Mouse (Mus musculus) brain, embryonic 18.5 days (tissue): ENCODE data around the gene Epb41l3.
"Not testable (repeated sequence)": the region's sequence is repeated elsewhere in the genome, so short reads cannot be mapped to it uniquely, and the experiment has no call there.

Source experiments
- DNase-seq: peaks from one replicate; pipeline ENCODE4 v3.0.0-alpha.2; 2012; ENCODE audit warnings: low read depth, low spot score

Gene Epb41l3

DNA sequence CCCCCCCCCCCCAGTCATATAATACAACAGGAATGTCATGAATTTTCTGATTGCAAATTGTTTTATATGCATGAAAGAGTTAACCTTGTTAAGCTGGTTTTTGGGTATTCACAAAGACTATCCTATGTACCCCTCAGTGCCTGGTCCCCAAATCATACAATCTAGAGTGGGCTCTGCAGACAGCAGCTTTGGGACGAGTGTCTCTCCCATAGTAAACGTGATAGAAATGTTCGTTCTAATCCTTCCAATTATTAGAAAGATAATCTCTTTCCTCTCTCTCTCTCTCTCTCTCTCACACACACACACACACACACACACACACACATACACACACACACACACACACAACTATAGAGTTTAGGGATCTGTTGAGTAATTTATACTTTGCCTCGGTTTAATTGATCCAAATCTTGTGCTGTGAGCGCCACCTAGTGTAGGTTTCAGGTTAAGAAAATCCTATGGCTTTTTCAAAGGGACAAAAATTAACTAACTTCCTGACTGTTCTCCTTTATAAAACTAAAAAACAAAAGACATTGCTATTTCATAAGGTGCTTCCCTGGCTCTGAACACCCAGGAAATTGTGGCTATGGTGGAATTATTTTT lies 30.4 kb downstream of the Epb41l3 start:
- peak; percentile 34 for DNase-seq

DNA sequence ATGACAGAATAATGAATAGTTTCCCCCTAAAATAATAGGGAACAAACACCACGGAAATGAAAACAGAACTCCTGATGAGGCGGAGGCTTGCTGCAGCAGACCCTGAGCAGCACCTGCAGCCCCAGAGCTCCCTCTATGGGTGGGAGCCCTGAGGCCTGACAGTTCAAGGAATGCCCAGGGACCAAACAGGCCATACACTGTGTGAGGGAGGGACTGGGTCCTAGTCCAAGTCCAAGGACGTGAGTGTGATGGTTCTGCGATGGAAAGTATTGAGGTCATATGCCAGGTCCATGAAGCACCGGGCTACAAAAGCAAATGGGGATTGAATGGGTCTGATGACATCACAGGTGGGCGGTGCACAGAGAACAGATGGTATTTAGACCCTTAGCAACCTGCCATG lies 33.7 kb downstream of the Epb41l3 start:
- no peak for DNase-seq

DNA sequence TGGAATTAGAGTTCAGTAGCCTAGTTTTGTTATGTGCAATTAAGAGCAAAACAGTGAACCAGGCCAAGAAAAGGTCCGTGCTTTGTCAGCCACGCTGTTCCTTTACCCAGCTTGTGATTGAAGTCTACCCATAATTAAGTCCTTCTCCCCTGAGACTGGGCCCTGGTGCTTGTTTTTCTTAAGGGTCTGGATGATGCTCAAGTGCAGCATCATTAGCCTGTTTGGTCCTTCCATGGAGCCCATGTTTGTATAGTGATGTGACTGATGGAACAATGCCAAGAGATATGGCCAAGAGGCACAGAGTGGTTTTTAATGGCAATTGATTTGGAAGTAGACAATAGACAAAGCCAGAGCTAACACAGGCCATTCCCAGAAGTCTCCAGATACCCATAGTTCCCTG lies 36.7 kb downstream of the Epb41l3 start:
- no peak for DNase-seq

DNA sequence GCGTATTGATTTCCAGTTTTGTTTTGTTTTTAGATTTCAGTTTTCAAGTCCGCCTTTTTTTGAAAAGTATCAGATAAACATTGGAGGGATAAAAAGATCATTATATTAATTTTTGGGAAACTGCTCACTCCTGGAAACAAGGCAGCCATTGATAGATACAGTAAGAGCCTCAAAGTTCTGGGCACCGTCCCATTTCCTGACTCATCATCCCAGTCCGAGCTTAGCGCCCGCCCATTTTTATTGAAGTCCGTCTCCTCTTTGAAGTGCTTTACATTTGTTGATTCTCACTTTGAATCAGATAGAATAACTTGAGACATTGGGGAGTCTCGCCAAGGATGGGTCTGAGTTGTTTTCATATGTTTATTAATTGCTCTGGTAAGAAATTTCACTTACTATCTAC lies 43.7 kb downstream of the Epb41l3 start:
- no peak for DNase-seq

DNA sequence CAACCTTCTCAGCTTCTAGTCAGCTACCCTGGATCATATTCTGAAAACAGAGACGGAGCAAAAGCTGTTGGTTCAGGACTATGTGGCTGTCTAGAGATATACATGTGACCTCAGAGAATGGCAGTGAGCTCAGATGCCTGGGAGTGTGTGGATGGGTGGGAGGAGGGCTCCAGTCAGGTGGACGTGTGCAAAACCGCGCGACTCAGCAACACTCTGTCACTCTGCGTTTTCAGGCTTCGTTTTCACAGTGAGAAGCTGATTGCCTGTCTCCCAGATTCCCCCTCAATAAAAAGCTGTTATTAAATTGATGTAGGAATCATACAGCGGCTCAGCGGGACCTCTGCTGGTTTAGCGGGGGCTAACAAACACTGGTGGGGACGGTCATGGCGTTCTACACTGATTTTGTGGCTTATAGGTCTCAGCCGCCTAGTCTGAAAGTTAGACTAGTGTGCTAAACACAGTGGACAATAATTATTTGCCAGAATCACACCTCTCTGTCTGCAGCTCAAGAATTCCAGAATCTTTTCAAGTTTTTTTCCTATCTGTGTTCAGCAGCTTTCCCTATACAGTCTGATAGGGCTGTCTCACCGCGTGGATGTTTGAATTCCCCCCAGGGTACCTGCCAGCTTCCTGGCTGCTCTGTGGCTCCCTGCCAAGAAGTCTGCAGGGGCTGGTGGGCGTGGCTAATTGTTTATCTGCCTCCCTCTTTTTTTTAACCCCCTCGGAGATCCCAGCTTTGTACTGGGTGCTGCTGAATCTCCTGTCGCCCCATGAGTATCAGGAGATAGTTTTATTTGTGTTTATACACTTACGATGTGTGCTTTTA lies 45.3 kb downstream of the Epb41l3 start:
- no peak for DNase-seq

DNA sequence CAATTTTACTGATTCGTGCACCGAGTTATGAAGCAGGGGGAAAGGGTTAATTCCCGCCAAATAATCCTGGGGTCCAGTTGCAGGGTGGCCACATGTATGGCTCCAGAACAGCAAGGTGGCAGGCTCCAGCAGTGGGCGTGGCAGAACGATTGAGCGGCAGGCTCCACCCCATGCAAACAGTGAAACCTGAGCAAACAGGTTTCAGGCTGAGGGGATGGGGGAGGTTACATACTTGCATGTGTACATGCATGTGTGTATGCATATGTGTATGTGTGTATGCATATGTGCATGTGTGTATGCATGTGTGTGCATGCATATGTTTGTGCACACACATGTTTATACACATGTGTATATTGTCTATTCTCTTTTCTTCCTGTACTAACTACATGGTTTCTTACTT lies 46.9 kb downstream of the Epb41l3 start:
- not testable (repeated sequence) for DNase-seq

DNA sequence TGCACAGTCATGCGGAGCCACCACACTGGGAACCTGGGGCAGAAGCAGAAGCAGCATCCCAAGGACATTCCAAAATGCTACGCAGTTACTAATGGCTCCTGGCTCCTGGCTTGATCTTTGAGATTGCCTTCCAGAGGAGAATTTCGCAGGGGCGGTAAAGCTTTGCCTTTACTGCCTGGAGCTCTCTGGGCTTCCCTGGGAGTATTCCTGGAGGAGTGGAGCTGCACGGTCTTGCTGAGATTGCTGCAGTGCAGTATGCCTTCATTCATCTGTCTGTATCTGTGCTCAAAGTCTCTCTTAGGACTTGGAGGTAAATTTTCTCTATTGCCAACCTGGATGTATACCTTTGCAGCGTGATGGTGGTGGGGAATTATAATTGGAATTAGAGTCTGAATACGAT lies 52.0 kb downstream of the Epb41l3 start:
- no peak for DNase-seq

DNA sequence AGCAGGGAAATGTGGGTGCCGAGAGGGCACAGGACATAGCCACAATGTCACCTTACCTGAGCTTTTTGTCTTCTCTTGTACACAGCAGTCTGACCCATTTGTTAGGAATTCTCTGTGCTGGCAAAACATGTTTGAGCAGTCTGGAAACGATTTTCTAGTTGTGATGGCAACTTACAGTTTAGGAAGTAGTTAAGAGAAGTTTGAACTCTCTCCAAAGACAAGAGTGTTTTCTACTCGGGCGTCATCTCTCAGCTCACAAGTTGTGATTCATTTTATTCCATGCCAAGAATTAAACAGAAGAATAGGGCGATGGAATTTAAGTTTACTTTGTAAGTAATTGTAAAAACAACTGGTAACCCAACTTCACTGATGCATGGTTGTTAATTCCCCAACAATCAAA lies 52.5 kb downstream of the Epb41l3 start:
- no peak for DNase-seq

DNA sequence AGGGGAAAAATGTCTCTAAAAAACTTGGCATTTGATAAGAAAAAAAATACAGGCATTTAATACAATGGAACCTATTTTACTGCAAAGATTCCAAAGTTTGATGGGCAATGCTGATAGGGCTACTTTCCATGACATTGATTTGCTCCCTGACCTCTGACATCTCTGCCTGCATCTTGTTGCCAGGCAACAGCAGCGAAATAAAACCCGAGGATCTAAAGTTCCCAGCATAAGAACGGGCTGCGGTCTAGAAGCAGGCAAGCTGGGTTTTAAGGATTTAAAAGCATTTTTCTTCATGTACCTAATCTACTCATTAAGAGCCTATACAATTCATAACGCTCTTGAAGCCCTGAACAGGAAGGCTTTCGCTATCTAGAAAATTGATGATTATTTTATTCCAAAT lies 54.0 kb downstream of the Epb41l3 start:
- DNase-seq, result no peak

DNA sequence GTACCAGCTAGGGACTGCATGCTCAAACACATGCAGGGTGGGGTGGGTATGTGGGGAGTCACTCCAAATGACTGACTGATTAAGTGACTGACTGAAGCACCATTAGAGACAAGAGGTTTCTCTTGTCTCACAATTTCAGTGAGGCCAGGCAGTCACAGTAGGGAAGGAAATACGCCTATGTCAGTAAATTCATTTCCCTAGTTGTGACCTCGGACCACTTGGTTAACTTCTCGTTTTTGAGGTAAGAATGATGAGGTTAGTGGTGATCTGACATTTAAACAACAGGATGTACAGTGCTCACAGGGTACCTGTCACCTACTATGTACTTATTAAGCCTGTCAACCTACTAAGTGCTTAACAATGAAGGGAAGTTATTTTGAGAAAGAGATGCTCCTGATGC lies 67.5 kb downstream of the Epb41l3 start:
- DNase-seq, result no peak

DNA sequence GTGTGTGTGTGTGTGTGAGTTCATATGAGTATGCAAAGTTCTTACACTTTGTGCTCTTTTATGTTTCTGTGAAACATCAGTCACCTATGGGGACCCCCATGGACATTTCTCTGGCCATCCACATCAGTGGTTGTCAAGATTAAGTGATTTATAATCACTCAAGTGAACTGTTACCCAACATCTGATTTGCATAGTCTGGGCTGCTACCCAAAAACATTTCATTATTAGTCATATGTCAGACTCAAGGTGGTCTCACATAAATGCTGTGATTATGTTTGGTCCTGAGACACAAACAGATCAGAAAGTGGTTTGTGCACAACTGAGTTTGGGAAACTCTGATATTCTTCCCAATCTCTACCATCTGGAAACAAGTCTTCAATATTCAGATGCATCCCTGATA lies 75.3 kb downstream of the Epb41l3 start:
- DNase-seq, result no peak

DNA sequence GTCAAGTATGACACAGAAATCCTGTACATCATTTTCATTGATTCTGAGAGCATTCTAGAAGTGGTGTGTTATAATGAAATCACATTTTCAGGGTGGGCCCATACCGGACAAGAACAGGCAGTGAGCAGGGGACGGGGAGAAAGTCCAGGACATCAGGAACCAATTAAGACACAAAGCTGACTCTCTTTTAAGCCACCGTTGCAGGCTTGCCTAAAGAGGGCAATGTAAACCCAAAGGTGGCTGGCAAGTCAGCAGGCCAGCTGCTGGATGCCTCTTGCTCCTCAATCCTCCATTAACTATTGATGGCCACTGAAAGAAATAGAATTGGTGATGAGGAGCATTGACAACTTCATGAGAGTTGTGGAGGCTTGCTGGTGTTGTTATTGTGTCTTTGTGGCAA lies 75.8 kb downstream of the Epb41l3 start:
- no peak for DNase-seq

DNA sequence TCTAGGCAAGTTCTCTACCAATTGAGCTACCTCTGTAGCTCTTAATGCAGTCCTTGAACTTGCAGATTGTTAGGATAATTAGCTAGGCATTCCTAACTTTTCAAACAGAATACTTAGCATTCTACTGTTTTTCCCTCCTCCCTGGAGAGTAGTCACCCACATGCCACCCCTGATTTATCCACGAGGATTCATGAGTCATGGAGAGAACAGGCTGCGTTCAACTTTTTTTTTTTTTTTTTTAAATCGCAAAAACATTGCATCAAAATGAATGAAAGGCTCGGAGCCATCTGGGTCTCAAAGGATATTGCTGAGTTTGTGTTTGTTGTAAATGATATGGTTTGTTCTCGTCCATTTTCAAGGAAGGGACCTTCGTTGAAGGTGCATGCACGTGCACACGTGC lies 79.6 kb downstream of the Epb41l3 start:
- no peak for DNase-seq

DNA sequence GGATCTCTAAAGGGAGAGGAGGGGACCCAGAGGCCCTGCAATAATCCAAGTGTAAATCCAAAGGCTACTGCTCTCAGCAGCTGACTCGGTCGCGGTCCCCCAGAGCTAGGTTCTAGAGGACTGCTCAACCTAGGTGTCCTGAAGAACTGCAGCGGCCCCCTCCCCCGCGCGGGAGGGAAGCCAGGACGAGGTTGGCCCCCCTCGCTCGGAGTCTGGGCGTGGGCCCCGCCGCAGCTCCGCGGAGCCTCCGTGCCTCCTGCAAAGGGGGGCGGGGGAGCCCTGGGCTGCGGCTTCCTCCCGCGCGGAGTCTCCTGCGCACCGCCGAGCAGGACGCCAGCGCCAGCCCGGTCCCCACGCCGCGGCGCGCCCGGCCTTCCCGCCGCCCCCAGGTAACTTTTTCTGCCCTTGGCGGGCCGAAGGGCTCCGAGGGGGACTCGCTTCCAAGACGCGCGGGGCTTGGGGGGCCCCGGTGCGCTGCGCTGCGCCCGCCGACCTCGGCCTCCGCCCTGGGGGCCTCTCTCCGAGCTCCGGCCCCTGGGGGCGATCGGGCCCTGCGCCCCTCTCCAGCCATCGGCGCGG lies 81.1 kb downstream of the Epb41l3 start:
- no peak for DNase-seq

DNA sequence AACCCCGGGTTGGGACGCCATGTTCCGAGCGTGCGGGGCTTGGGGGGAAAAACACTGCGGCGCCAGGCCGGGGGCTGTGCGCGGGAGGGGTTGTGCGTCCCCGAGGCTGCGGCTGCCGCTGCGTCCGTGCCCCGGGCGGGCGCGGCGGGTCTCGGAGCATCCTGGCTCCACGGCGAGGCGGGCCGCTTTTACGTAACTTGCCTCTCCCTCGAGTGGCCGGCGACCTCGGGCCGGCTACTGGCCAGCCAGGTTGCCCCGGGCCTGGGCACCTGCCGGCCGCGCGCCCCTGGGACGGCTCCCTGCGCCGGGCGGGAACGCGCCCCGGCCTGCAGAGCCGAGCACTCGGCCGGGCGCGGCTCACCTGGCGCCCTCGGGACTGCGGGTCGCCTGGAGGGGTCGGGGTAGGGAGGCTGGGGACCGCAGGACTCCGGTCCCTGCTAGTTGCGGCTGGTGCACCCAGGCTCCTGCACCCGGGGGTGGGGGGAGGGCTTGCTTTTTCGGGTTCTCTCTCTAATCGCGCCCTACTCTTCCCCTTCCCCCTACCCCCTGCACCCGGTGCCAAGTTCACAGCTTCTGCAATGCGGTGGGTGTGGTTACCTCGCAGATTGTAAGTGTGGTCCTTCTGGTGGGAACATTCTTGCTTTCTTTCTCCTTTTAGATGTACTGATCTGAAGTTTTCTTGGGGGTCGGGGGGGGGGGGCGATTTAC lies 81.8 kb downstream of the Epb41l3 start:
- no peak for DNase-seq

DNA sequence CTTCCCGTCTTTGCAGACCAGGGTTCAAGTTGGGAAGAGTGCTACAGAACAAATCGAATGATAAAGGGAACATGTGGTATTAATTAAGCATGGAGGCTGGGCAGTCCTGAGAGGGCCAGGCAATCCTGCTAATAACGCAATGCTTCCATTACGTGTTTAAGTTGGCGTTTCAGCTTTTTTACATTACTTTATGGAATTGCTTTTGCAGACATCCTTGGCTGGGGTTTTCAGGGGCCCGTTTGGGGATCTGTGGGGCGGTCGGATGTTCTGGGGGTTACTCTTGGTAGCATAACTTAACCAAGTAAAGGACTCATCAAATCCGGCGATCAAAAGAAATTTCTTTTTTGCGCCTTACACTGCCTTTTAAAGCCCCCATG lies 82.3 kb downstream of the Epb41l3 start:
- no peak for DNase-seq

DNA sequence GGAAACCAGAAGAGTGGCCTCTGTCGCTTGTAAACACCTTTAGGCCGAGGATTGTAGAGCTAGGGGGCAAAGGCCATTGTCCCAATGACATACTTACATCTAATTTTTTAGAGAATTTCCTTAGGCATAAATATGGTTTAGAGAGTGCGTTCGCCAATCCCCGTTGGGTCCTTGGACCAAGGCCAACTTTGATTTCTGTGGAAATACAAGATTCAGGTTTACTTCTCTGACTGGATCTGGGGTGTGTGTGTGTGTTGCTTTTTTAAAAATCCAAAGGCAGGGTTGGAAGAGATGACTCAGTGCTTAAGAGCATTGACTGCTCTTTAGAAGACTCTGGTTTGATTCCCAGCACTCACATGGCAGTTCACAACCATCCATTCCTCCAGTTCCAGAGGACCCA lies 83.2 kb downstream of the Epb41l3 start:
- DNase-seq, result no peak

DNA sequence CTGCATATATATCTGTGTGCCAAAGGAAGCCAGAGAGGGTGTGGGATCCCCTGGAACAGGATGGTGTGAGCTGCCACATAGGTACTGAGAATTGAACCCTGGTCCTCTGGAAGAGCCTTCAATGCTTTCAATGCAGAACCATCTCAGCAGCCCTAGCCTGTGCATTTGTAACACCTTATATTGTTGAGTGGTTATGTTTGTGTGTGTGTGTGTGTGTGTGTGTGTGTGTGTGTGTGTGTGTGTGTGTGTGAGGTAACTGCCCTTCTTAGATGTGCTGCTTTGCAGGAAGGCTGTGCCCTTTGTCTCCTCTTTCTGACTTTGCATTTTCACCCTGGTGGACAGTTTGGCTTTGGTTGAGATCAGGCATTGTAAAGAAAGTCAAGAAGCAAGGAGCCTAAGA lies 87.2 kb downstream of the Epb41l3 start:
- DNase-seq, result no peak

DNA sequence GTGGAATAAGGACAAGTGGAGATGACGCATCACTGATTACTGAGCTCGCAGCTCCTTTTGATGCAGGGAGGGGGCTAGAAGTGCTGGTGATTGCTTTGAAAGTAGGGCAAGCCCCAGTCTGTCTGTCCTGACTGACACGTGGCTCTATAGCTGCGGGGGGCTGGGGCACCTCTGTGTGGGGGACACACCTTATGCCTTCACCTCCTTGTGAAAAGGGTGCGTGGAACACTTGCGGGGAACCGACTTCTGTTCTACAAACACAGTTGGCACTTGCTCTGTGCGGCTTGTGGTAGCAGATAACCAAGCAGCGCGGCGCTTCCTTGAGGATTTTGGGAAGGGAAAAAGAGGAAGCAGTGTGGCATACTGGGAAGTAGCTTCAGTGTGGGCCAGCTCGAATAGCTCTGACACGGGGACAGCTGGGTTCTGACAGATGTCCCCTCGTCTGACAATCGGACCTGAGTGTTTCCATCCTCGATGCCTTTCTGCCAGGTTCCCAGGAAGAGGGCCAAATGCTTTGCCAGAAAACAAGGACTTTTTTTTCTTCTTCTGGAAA lies 101.5 kb downstream of the Epb41l3 start:
- DNase-seq, result no peak

DNA sequence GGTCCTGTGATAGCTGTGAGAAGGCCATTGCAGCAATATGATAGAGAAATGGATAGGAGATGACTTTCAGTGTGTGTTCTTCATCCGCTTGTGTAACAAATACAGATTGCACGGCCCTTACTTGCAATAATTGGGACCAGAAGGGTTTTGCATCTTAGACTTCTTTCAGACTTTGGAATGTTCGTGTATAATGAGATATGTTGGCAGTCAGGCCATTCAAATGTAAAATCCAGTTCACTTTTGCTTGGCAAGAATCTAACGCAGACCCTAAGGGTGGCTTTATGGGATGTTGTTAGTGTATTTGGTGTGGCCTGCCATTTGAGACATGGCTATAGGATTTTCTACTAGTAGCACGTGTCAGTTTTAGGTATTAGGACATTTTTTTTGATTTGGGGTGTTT lies 102.5 kb downstream of the Epb41l3 start:
- DNase-seq, result no peak

DNA sequence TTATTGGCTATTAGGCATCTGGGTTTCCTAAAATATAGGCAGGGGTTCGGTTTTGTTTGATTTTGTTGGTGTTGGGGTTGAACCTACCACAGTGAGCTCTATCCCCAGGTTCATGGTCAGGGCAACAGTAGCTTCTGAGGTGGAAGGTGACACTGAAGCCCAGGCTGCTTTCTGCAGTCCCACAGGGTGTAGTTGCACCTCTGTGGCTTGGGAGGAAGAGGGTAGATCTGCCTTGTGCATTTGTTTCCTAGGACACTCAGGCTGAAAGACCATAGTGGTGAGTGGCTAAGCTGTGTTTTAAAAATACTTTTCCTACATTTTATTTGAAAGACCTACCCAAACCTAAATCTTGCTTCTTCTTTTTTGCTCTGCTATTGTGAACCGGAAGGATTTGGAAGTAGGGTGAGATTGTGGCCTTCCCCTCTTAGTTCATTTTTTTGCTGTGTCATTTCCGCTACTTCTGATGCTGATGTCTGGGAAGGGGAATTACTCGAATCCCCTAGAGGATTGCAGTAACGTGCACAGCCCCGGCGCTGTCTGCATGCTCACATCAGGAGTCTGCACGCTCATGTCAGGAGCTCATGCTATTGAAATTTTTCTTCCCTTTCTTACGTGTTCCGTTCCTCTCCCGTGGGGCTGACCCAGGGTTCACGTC lies 105.5 kb downstream of the Epb41l3 start:
- no peak for DNase-seq
